25 mouse cellular contexts compared by ENCODE assay signal in the genomic region with DNA sequence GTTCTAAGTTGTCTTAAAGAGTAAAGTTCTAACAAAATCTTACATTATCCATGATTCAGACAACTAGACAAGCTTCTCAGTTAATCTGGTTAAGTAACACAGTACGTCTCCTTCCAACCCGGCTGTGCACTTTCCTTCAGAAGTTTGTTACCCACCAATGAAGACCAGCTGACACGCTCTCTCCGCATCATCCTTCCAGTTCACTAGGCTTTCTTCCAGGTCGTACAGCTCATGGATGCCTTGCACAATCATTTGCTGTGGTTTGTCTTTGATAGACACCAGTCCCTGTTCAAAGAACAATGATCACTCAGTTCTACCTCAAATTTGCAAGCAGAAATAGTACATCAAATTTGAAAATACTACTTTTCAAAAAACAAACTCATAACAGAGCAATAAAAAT. TPM values are rescaled to one million over a fixed set of nuclear protein-coding genes. Genes with fewer than 3 reads are reported as not detected.
"Had no signal": no experiment of that assay in that cellular context is flagged by ENCODE, and none has a peak within 500 bp of the region (broad histone marks: within the 10 kb centered on the region; RNA-seq: fewer than 3 reads in every experiment).

No protein-coding gene starts in this region.

- H3K9ac ChIP-seq: lung, embryonic 14.5 days; midbrain, embryonic 12.5 days; neural tube, embryonic 13.5 days; neural tube, embryonic 15.5 days had no signal

- H3K4me1 ChIP-seq: midbrain, embryonic 10.5 days; midbrain, embryonic 12.5 days; neural tube, embryonic 13.5 days; neural tube, embryonic 15.5 days had no signal

- H3K27ac ChIP-seq: midbrain, embryonic 10.5 days; midbrain, embryonic 12.5 days; neural tube, embryonic 13.5 days; neural tube, embryonic 15.5 days had no signal

- H3K9me3 ChIP-seq: midbrain, embryonic 10.5 days; midbrain, embryonic 12.5 days; neural tube, embryonic 13.5 days; neural tube, embryonic 15.5 days had no signal

- H3K4me2 ChIP-seq: lung, embryonic 14.5 days; midbrain, embryonic 12.5 days; neural tube, embryonic 13.5 days; neural tube, embryonic 15.5 days had no signal

- DNase-seq: lung, embryonic 14.5 days; lung, postnatal 10 days; lung, postnatal 4 days; midbrain, embryonic 14.5 days; retina, postnatal 1 day; right cerebral cortex, adult 18-20 months; right cerebral cortex, postnatal 25 days; right cerebral cortex, postnatal 4 days; spleen, adult 18-20 months; thymus, adult 18-20 months; thymus, postnatal 14 days; thymus, postnatal 36 days had no signal

- H3K4me3 ChIP-seq: midbrain, embryonic 10.5 days; midbrain, embryonic 12.5 days; myocyte; neural tube, embryonic 13.5 days; neural tube, embryonic 15.5 days had no signal

- ATAC-seq: midbrain, embryonic 16.5 days had no signal

- H3K27me3 ChIP-seq: midbrain, embryonic 12.5 days; neural tube, embryonic 13.5 days; neural tube, embryonic 15.5 days had no signal

RNA-seq across cellular contexts. Expression of a gene that starts 19.9 kb away (rescaled TPM):
- total RNA-seq: megakaryocyte-erythroid progenitor cell, adult 5-6 weeks had no signal
- polyA plus RNA-seq: lung, embryonic 14.5 days; lung, embryonic 16.5 days; midbrain, embryonic 14.5 days; myocyte; neural tube, embryonic 11.5 days; neural tube, embryonic 13.5 days; neural tube, embryonic 15.5 days; small intestine, adult 2 months; stomach, embryonic 14.5 days; thymus, postnatal 0 days had no signal

RNA-seq across cellular contexts. Expression of a gene that starts 59.2 kb away (rescaled TPM):
- total RNA-seq: megakaryocyte, adult 5-6 weeks; megakaryocyte-erythroid progenitor cell, adult 5-6 weeks had no signal
